Mouse (Mus musculus): ENCODE measurements around the gene Gm17409. TPM values are rescaled to one million over a fixed set of nuclear protein-coding genes. Genes with fewer than 3 reads are reported as not detected.

Gene Gm17409
- polyA plus RNA-seq, 1 experiment from 2014 or later = not detected

DNA sequence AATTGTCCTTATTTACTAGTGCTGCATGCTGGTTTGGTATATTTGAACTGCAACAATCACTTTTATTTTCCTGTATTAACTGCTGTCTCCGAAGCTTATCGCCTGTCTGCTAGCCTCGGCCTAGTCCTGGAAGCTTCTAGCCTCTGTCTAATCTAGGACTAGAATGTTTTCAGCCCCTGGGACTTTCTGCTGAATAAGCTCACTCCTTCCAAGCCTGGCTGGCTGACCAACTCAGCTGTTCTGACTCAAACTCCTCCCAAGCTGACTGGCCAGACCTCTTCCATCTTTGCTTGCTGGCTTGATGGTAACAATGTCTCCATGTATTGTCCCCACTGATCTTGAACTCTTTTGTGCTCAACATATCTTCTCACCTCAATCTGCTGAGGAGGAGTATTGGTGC lies 25.4 kb downstream of the Gm17409 start:
- no peaks in the 10 kb centered on the region for H3K36me3 ChIP-seq (ENCODE audit: inconsistent target)
- no peaks in the 10 kb centered on the region for H3K79me2 ChIP-seq (ENCODE audit: inconsistent target)
- no peak overlapping the region for H3K4me3 ChIP-seq (ENCODE audit: inconsistent target)
- WGBS (ENCODE audit: missing documents) = 98% methylated on average over 3 of the region's 3 CpGs
- no peak overlapping the region for H3K27ac ChIP-seq

DNA sequence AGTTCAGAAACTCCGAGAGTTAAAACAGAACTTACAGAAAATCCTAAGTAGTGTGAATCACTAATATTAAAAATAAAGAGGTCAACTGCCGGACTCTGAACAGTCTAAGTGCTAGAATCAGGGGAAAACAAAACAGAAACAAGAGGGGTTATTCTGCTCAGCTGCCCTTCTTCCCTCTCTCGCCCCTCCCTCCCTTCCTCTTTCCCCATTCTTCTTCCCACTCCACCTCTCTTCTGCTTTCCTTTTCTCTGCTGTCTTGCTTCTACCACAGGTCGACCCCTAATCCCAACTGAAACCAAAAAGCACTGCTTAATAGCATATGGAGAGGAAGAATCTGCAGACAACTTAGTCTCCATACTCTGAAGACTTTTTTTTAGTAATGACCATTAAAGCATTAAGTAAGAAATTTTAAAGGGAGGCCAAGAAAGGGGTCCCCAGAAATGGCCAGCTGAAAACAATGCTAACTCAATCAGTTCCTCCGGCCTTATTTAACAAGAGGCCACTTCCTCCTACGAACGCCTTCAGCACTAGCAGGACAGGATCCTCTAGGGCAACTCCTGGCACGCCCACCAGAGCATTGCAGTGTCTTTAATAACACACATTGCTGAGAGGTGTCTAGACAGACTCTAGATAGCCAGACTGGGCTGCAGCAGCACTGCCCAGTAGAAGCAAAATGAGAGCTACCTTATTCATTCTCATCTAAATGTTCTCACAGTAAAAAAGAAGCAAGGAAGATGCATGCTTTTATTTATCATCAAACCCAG lies 26.9 kb downstream of the Gm17409 start:
- Histone ChIP-seq H3K36me3 (ENCODE audit: inconsistent target) (no peaks in the 10 kb centered on the region), H3K27ac (peak overlapping the region; percentile 8; the same call in 1 of the 2 replicates), H3K4me3 (ENCODE audit: inconsistent target) (no peak overlapping the region), H3K79me2 (ENCODE audit: inconsistent target) (0 out of 2 replicates have a peak, but pooled peaks cover 5% of the 10 kb centered on the region)
- 27% methylated on average over 8 of the region's 8 CpGs for WGBS (ENCODE audit: missing documents)

GRCm38 (mm10) chr2:58505306-58506090 lies 35.6 kb downstream of the Gm17409 start:
- H3K27ac ChIP-seq = no peak overlapping the region
- H3K79me2 ChIP-seq (ENCODE audit: inconsistent target) = peaks cover 26% of the 10 kb centered on the region; the same call in 1 of the 2 replicates
- 84% methylated on average over 9 of the region's 9 CpGs for WGBS (ENCODE audit: missing documents)
- no peaks in the 10 kb centered on the region for H3K36me3 ChIP-seq (ENCODE audit: inconsistent target)
- H3K4me3 ChIP-seq (ENCODE audit: inconsistent target) = no peak overlapping the region

DNA sequence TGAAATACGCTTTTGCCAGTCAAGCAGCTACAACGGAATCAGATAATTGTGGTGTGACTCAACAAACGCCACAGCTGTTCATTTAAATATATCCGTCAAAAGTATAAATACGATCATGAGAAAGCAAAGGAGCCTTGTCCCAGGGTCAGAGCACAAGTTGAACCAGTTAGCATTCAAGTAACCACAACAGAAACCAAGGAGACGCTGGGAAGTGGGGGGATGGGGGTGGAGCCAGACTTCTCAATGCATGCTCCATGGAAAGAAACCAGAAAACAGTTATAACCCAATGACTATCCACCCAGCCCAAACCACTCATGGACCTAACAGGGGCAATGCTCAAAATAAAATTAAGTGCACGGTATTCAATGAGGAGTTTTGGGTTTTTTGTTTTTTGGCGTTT lies 40.3 kb downstream of the Gm17409 start:
- Histone ChIP-seq H3K4me3 (ENCODE audit: inconsistent target) (no peak overlapping the region), H3K27ac (no peak overlapping the region), H3K79me2 (ENCODE audit: inconsistent target) (peaks cover 14% of the 10 kb centered on the region; the same call in 1 of the 2 replicates), H3K36me3 (ENCODE audit: inconsistent target) (no peaks in the 10 kb centered on the region)
- 94% methylated on average over 7 of the region's 8 CpGs for WGBS (ENCODE audit: missing documents)

- Histone ChIP-seq H3K27ac (no peak overlapping the region), H3K36me3 (ENCODE audit: inconsistent target) (no peaks in the 10 kb centered on the region), H3K79me2 (ENCODE audit: inconsistent target) (peaks cover 7% of the 10 kb centered on the region; the same call in 1 of the 2 replicates), H3K4me3 (ENCODE audit: inconsistent target) (no peak overlapping the region)
- WGBS (ENCODE audit: missing documents) = 84% methylated on average over 3 of the region's 3 CpGs
Observed at GRCm38 (mm10) chr2:58513212-58513611, 43.3 kb downstream of the Gm17409 start.

GRCm38 (mm10) chr2:58514489-58514888 lies 44.6 kb downstream of the Gm17409 start:
- Histone ChIP-seq H3K36me3 (ENCODE audit: inconsistent target) (no peaks in the 10 kb centered on the region), H3K4me3 (ENCODE audit: inconsistent target) (no peak overlapping the region), H3K79me2 (ENCODE audit: inconsistent target) (peaks cover 3% of the 10 kb centered on the region; the same call in 1 of the 2 replicates), H3K27ac (no peak overlapping the region)
- WGBS (ENCODE audit: missing documents) = 94% methylated on average over 11 of the region's 11 CpGs

- Histone ChIP-seq H3K79me2 (ENCODE audit: inconsistent target) (peaks cover 4% of the 10 kb centered on the region; the same call in 1 of the 2 replicates), H3K36me3 (ENCODE audit: inconsistent target) (no peaks in the 10 kb centered on the region), H3K4me3 (ENCODE audit: inconsistent target) (no peak overlapping the region), H3K27ac (no peak overlapping the region)
- WGBS (ENCODE audit: missing documents) = 83% methylated on average over 15 of the region's 15 CpGs
Observed at GRCm38 (mm10) chr2:58516000-58516399, 46.1 kb downstream of the Gm17409 start.

DNA sequence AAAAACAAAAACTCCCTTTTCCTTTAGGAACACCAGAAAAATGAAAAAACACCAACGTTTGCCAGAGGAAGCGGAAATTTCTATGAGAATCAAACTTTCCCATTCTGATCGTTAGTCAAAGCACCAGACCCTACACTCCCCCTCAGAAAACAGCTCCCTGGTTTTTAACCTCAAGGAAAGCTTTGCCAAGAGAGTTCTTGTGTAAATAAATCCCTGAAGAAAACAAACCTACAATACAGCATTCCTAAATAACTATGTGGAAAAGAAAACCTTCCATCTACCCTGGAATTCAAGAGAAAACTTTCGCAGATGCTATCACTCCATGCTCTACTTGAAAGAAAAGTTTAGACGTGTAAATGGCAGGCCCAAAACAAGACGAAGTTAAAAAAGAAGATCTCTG lies 47.0 kb downstream of the Gm17409 start:
- 90% methylated on average over 6 of the region's 6 CpGs for WGBS (ENCODE audit: missing documents)
- H3K36me3 ChIP-seq (ENCODE audit: inconsistent target) = no peaks in the 10 kb centered on the region
- no peak overlapping the region for H3K4me3 ChIP-seq (ENCODE audit: inconsistent target)
- H3K79me2 ChIP-seq (ENCODE audit: inconsistent target) = peaks cover 13% of the 10 kb centered on the region; the same call in 1 of the 2 replicates
- no peak overlapping the region for H3K27ac ChIP-seq

GRCm38 (mm10) chr2:58518517-58518916 lies 48.6 kb downstream of the Gm17409 start:
- 86% methylated on average over 1 of the region's 1 CpGs for WGBS (ENCODE audit: missing documents)
- Histone ChIP-seq H3K4me3 (ENCODE audit: inconsistent target) (no peak overlapping the region), H3K79me2 (ENCODE audit: inconsistent target) (peaks cover 29% of the 10 kb centered on the region; the same call in 1 of the 2 replicates), H3K27ac (no peak overlapping the region), H3K36me3 (ENCODE audit: inconsistent target) (no peaks in the 10 kb centered on the region)

Other genes starting within 250 kb of the Gm17409 start
- not detected in 3 replicates for gene Acvr1c, start 112.2 kb upstream of the Gm17409 start, polyA plus RNA-seq (2018)
- gene Acvr1, start 97.0 kb downstream of the Gm17409 start, polyA plus RNA-seq (2018) = 7.9 to 12.7 TPM (median 10.7 TPM) in 3 replicates
- gene Upp2, start 97.2 kb downstream of the Gm17409 start, polyA plus RNA-seq (2018) = 2.9 to 8.3 TPM (median 4.2 TPM) in 3 replicates

All from macrophage (primary cell).